Mouse (Mus musculus) adrenal gland, postnatal 36 days (tissue): ENCODE measurements around the gene Gm8232. TPM values are rescaled to one million over a fixed set of nuclear protein-coding genes. Genes with fewer than 3 reads are reported as not detected.
"Not testable (repeated sequence)": the region's sequence is repeated elsewhere in the genome, so short reads cannot be mapped to it uniquely, and the experiment has no call there.

ENCODE experiments used
- DNase-seq, 2 experiments: peaks; one replicate each; pipeline ENCODE4 v3.0.0; 2021; ENCODE audit warnings: mixed read lengths in 1 of 2
- long read RNA-seq, 2 experiments: library from polyadenylated mRNA; stranded (forward); transcript quantifications; one replicate each; pipeline ENCODE4 v2.0.0; 2021; ENCODE audit warnings: borderline sequencing depth in 2 of 2
- total RNA-seq, 2 experiments: library from RNA; stranded (reverse); gene quantifications; 2 replicates each; pipeline ENCODE4 v1.2.3; 2021

Gm8232 gene
- not detected for total RNA-seq
- long read RNA-seq, experiment 1, result 0 reads
- long read RNA-seq, experiment 2, result 0 reads

DNA sequence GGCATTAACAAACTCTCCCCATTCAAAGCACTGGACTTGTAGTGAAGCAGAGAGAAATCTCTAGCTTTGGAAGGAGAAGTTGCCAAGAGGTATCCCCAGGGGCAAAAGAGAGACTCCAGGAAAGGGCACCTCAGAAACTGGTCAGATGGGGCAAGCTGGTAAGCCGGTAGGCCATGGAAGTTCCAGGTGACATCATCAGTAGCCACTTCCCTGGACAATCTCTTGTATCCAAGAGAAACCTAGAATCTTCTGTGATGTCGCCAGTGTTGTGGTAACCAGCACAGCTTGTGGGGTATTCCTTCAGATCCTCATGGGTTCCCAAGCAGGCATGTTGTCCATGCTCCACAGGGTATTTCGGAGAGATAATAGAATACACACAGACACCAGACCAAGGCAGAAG lies at the start of gene Gm8232:
Gm8232 (plus strand) TSS at position 301 of the 400 bp plus-strand sequence.
- not testable (repeated sequence) for DNase-seq

DNA sequence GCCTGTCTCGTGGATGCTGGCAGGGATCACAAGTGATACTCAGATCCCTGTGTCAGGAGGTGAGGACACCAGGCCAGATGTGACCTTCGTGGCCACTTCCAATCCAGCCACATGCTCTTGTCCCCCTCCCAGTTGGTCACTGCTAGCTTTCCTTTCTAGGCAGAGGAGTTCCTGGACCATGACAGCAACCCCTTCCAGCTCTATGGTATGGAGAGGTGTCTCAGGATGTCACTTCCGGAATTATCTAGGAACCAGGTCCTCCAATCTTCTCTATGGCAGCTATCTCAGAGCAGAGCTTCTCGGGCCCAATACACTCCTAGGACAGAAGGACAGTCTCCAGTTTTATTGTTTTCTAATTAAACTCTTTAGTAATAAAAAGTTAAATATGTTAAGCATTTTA lies 49.2 kb upstream of the Gm8232 start:
- DNase-seq, result not testable (repeated sequence)

DNA sequence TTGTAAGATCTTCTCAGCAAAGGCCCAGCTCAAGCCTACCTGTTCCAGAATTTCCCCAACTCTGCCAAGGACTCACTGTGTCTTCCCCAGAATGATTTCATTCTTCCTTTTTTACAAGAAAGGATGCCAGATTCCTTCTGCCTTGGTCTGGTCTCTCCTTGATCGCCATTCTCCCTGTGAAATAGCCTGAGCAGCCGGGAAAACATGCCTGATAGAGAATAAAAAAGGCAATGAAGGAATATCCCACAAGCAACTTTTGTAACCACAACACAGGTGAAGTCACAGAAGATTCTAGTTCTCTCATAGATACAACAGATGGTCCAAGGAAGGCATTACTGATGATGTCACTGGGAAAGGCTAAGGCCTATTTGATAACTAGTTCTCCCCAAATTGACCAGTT lies 22.8 kb upstream of the Gm8232 start, which contains the start of gene Gm3371:
Gm3371 (minus strand) TSS at position 101 of the 400 bp plus-strand sequence.
- DNase-seq, result not testable (repeated sequence)

Other genes with a start within 250 kb of the Gm8232 start
- not detected for gene Gm8212, start 236.0 kb upstream of the Gm8232 start, total RNA-seq
- not detected for gene 4930503E14Rik, start 220.4 kb upstream of the Gm8232 start, total RNA-seq
- not detected for gene Gm8220, start 148.1 kb upstream of the Gm8232 start, total RNA-seq
- not detected for gene Gm5930, start 95.1 kb upstream of the Gm8232 start, total RNA-seq
- gene Gm8229, start 68.3 kb upstream of the Gm8232 start, total RNA-seq, result not detected
- not detected for gene Gm3371, start 22.9 kb upstream of the Gm8232 start, total RNA-seq
- gene BC061237, start 58.8 kb downstream of the Gm8232 start, total RNA-seq, result not detected
- gene Gm17093, start 84.6 kb downstream of the Gm8232 start, total RNA-seq, result not detected
- not detected for gene Gm8247, start 149.5 kb downstream of the Gm8232 start, total RNA-seq
- not detected for gene Gm5624, start 194.3 kb downstream of the Gm8232 start, total RNA-seq